Mouse (Mus musculus) adrenal gland (tissue): ENCODE results near the gene Suz12.
"Not testable (repeated sequence)": the region's sequence is repeated elsewhere in the genome, so short reads cannot be mapped to it uniquely, and the experiment has no call there.

ENCODE experiments used
- intact Hi-C: fragments of 180-260 bp; cut with DNase I; formaldehyde crosslinking; loops from one replicate; pipeline ENCODE4 v1.15.1; 2025

Suz12 gene

GRCm38 (mm10) chr11:79991600-79991999, 1.3 kb upstream of the Suz12 start:
- intact Hi-C loops: no loop called here

GRCm38 (mm10) chr11:79992035-79992591, 793 bp upstream of the Suz12 start:
- intact Hi-C loops: no loop called here

- intact Hi-C loops: no loop called here
These were observed 707 bp downstream of the Suz12 start for GRCm38 (mm10) chr11:79993356-79994270.

- intact Hi-C loops: no loop called here
These were observed 1.5 kb downstream of the Suz12 start for GRCm38 (mm10) chr11:79994271-79994988.

GRCm38 (mm10) chr11:80016533-80016932, 23.6 kb downstream of the Suz12 start:
- intact Hi-C loops: not testable (repeated sequence)

GRCm38 (mm10) chr11:80019792-80020191, 26.9 kb downstream of the Suz12 start:
- intact Hi-C loops: no loop called here

- intact Hi-C loops: no loop called here
These were observed 28.4 kb downstream of the Suz12 start for GRCm38 (mm10) chr11:80021306-80021705.

- intact Hi-C loops: no loop called here
These were observed 44.6 kb downstream of the Suz12 start for GRCm38 (mm10) chr11:80037495-80037894.

GRCm38 (mm10) chr11:80042615-80043418, 49.9 kb downstream of the Suz12 start:
- intact Hi-C loops: loop anchor here (10.0 kb wide), 1 partner anchor 92 kb away; no protein-coding TSS in a partner anchor

GRCm38 (mm10) chr11:80043419-80043817, 50.5 kb downstream of the Suz12 start:
- intact Hi-C loops: loop anchor here (10.0 kb wide), 1 partner anchor 91 kb away; no protein-coding TSS in a partner anchor

GRCm38 (mm10) chr11:80046856-80047255, 54.0 kb downstream of the Suz12 start:
- intact Hi-C loops: loop anchor here (10.0 kb wide), 1 partner anchor 88 kb away; no protein-coding TSS in a partner anchor

- intact Hi-C loops: no loop called here
These were observed 57.2 kb downstream of the Suz12 start for GRCm38 (mm10) chr11:80050088-80050487.

GRCm38 (mm10) chr11:80052456-80052855, 59.5 kb downstream of the Suz12 start:
- intact Hi-C loops: no loop called here

- intact Hi-C loops: no loop called here
These were observed 60.3 kb downstream of the Suz12 start for GRCm38 (mm10) chr11:80053171-80053570.

- intact Hi-C loops: no loop called here
These were observed 61.8 kb downstream of the Suz12 start for GRCm38 (mm10) chr11:80054659-80055058.

- intact Hi-C loops: no loop called here
These were observed 63.2 kb downstream of the Suz12 start for GRCm38 (mm10) chr11:80056141-80056540.

- intact Hi-C loops: no loop called here
These were observed 69.3 kb downstream of the Suz12 start for GRCm38 (mm10) chr11:80062159-80062558.

GRCm38 (mm10) chr11:80066373-80066772, 73.5 kb downstream of the Suz12 start:
- intact Hi-C loops: not testable (repeated sequence)

- intact Hi-C loops: no loop called here
These were observed 74.7 kb downstream of the Suz12 start for GRCm38 (mm10) chr11:80067558-80067957.

- intact Hi-C loops: no loop called here
These were observed 76.9 kb downstream of the Suz12 start for GRCm38 (mm10) chr11:80069815-80070214.

- intact Hi-C loops: no loop called here
These were observed 78.1 kb downstream of the Suz12 start for GRCm38 (mm10) chr11:80071039-80071438.
